Mouse (Mus musculus) lung, postnatal 0 days (tissue): Measurements from ENCODE around the gene Fancd2. TPM values are rescaled to one million over a fixed set of nuclear protein-coding genes. Genes with fewer than 3 reads are reported as not detected.
A peak's percentile ranks its signal among the peaks of the same experiment; 100 is the strongest.

ENCODE experiments used
- ATAC-seq: fragments of 200-750 bp; cut with Nextera tagmentation; 2 replicates; pipeline ENCODE4 v1.8.0; 2017; ENCODE audit warnings: moderate library complexity
- DNase-seq: peaks from one replicate; pipeline ENCODE4 v3.0.0-alpha.2; 2016; ENCODE audit warnings: low spot score
- H3K27ac ChIP-seq: fragments of 300-500 bp; sonication (generic); 2 replicates; pipeline ENCODE4 v1.5.1; 2014; ENCODE audit warnings: antibody characterized with exemption, mild to moderate bottlenecking, low read length, mixed read lengths
- H3K27me3 ChIP-seq: fragments of 300-500 bp; sonication (generic); replicated peaks from 2 replicates; pipeline ENCODE4 v1.6.1; 2014; ENCODE audit warnings: low read length, mixed read lengths; ENCODE audit not compliant: insufficient read depth
- H3K36me3 ChIP-seq: fragments of 300-500 bp; sonication (generic); 2 replicates; pipeline ENCODE4 v1.6.1; 2014; ENCODE audit warnings: low read length, mixed read lengths; ENCODE audit not compliant: insufficient read depth
- H3K4me1 ChIP-seq: fragments of 300-500 bp; sonication (generic); 2 replicates; pipeline ENCODE4 v1.6.1; 2014; ENCODE audit warnings: antibody characterized with exemption, low read depth, low read length, mixed read lengths; ENCODE audit not compliant: insufficient read depth
- H3K4me2 ChIP-seq: fragments of 300-500 bp; sonication (generic); replicated peaks from 2 replicates; pipeline ENCODE4 v1.6.1; 2014; ENCODE audit warnings: low read depth, mild to moderate bottlenecking, low read length, moderate library complexity, mixed read lengths
- H3K4me3 ChIP-seq: fragments of 300-500 bp; sonication (generic); 2 replicates; pipeline ENCODE4 v1.5.1; 2014; ENCODE audit warnings: low read depth, low read length
- H3K9ac ChIP-seq: fragments of 300-500 bp; sonication (generic); replicated peaks from 2 replicates; pipeline ENCODE4 v1.6.1; 2014; ENCODE audit warnings: low read depth, mild to moderate bottlenecking
- H3K9me3 ChIP-seq: fragments of 300-500 bp; sonication (generic); 2 replicates; pipeline ENCODE4 v1.6.1; 2016; ENCODE audit warnings: low read length, mixed read lengths
- CTCF ChIP-seq: IDR thresholded peaks from 2 replicates; pipeline ENCODE4 v1.5.1; 2016; ENCODE audit warnings: antibody characterized with exemption, mild to moderate bottlenecking
- EP300 ChIP-seq: IDR thresholded peaks from 2 replicates; pipeline ENCODE4 v1.6.1; 2016; ENCODE audit warnings: antibody characterized with exemption, mild to moderate bottlenecking, control low read depth
- WGBS: fragments of 180-500 bp; shearing (Covaris S2); extraction: QIAGEN DNeasy Blood & Tissue Kit; methylation state at CpG from one replicate; pipeline ENCODE4 v1.1.7; 2014; 5-methylcytosine and 5-hydroxymethylcytosine counted together
- polyA plus RNA-seq: library from polyadenylated mRNA; unstranded; fragments of >200 nt; fragmentation: Nextera tagmentation; extraction: Ambion mirVana; gene quantifications from 2 replicates; pipeline ENCODE4 v1.2.1, GENCODE M21; 2015

Fancd2 gene
- polyA plus RNA-seq, 1 experiment from 2014 or later, result 0.53 TPM

- WGBS, result 84% methylated on average over 8 of the region's 8 CpGs
These were observed 13.9 kb upstream of the Fancd2 start for GRCm38 (mm10) chr6:113517434-113518080.

DNA sequence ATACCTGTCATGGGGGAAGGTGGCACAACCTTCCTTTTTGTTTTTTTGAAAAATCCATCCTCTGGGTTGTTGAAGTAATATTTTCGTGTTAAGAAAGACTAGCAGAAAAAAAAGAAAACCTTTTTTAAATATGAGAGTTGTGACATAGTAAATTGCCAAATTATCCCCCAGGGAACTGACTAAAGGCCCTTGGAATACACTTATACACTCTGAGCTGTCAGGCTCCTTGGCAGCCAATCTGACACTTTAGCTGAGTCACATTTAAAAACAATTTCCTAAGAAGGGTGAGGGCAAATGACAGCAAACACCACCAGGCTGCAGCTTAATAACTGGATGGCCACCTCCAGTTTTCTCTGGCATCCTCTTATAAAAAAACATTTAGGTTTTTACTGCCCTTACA lies 9.2 kb upstream of the Fancd2 start:
- DNase-seq (no peak), ATAC-seq (no peak)
- TF ChIP-seq CTCF (no peak), EP300 (no peak)
- Histone ChIP-seq H3K9ac (no peak overlapping the region), H3K4me3 (no peak overlapping the region), H3K9me3 (no peaks in the 10 kb centered on the region), H3K27me3 (no peaks in the 10 kb centered on the region), H3K4me2 (no peak overlapping the region), H3K36me3 (peaks cover 46% of the 10 kb centered on the region), H3K4me1 (no peaks in the 10 kb centered on the region), H3K27ac (no peak overlapping the region)
- WGBS, result 76% methylated on average over 1 of the region's 1 CpGs

More at GRCm38 (mm10) chr6:113517434-113518080, 13.9 kb upstream of the Fancd2 start:
- no peaks in the 10 kb centered on the region for H3K9me3 ChIP-seq
- no peak overlapping the region for H3K27ac ChIP-seq
- H3K9ac ChIP-seq, result no peak overlapping the region
- ATAC-seq (no peak), DNase-seq (no peak)
- H3K4me1 ChIP-seq, result no peaks in the 10 kb centered on the region
- no peak overlapping the region for H3K4me3 ChIP-seq
- H3K27me3 ChIP-seq, result no peaks in the 10 kb centered on the region
- peaks cover 71% of the 10 kb centered on the region for H3K36me3 ChIP-seq
- TF ChIP-seq CTCF, result no peak
- no peak for TF ChIP-seq EP300
- H3K4me2 ChIP-seq, result no peak overlapping the region

DNA sequence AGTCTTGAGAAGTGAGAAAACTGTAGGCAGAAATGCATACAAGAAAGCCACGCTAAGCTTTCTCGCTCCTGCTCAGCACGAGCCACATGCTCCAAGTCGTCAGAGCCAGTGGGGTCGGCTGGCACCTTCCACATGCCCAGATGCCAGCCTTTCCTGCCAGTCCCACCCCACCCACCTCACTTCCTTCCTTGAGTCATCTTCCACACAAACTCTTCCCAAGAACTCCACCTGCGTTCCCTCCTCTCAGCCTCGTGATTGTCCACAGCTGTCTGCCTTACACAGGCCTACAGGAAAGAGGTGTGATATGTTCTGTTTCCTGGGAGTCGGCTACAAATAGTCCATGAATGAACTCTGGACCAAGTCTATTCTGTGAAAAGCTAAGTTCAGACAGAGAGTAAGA lies 8.1 kb upstream of the Fancd2 start:
- Histone ChIP-seq H3K9ac (no peak overlapping the region), H3K27me3 (no peaks in the 10 kb centered on the region), H3K27ac (no peak overlapping the region), H3K4me2 (no peak overlapping the region), H3K36me3 (peaks cover 35% of the 10 kb centered on the region), H3K4me1 (no peaks in the 10 kb centered on the region), H3K4me3 (no peak overlapping the region), H3K9me3 (no peaks in the 10 kb centered on the region)
- TF ChIP-seq CTCF (no peak), EP300 (no peak)
- WGBS, result 67% methylated on average over 8 of the region's 8 CpGs
- DNase-seq (no peak), ATAC-seq (no peak)

GRCm38 (mm10) chr6:113531840-113532404 lies 440 bp downstream of the Fancd2 start:
- Histone ChIP-seq H3K9me3 (no peaks in the 10 kb centered on the region), H3K36me3 (no peaks in the 10 kb centered on the region), H3K4me2 (peak overlapping the region; percentile 70), H3K9ac (no peak overlapping the region), H3K27ac (no peak overlapping the region), H3K4me1 (no peaks in the 10 kb centered on the region; the same call in 1 of the 2 replicates), H3K4me3 (peak overlapping the region; percentile 88), H3K27me3 (no peaks in the 10 kb centered on the region)
- DNase-seq (no peak), ATAC-seq (no peak)
- TF ChIP-seq EP300, result no peak
- 7% methylated on average over 7 of the region's 7 CpGs for WGBS

DNA sequence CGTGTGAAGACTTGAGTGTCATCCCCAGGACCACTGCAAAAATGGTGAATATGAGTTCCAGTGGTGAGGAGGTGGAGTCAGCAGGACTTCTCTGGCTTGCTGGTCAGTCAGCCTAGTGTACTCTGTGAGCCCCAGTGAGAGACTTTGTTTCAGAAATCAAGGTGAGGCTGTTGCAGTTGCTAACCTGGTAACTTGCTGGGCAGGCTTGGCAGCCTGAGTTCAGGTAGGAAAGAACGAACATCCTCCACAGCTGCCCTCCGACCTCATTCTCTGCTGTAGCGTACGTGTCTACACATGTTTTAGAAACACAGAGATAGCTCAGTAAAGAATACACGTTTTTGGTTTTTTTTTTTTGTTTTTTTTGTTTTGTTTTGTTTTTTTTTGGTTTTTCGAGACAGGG lies 3.4 kb downstream of the Fancd2 start:
- Histone ChIP-seq H3K27me3 (no peaks in the 10 kb centered on the region), H3K27ac (no peak overlapping the region), H3K4me3 (no peak overlapping the region), H3K4me2 (no peak overlapping the region), H3K9me3 (no peaks in the 10 kb centered on the region), H3K9ac (no peak overlapping the region), H3K4me1 (no peaks in the 10 kb centered on the region; the same call in 1 of the 2 replicates), H3K36me3 (no peaks in the 10 kb centered on the region)
- WGBS, result 85% methylated on average over 7 of the region's 7 CpGs
- TF ChIP-seq EP300 (no peak), CTCF (no peak)
- ATAC-seq (no peak), DNase-seq (no peak)

GRCm38 (mm10) chr6:113541610-113542009 lies 10.1 kb downstream of the Fancd2 start:
- H3K27ac ChIP-seq, result no peak overlapping the region
- TF ChIP-seq EP300, result no peak
- no peak for TF ChIP-seq CTCF
- no peak overlapping the region for H3K9ac ChIP-seq
- no peaks in the 10 kb centered on the region for H3K4me1 ChIP-seq
- 86% methylated on average over 6 of the region's 6 CpGs for WGBS
- no peak for DNase-seq
- H3K27me3 ChIP-seq, result no peaks in the 10 kb centered on the region
- no peak for ATAC-seq
- no peaks in the 10 kb centered on the region for H3K9me3 ChIP-seq
- H3K4me3 ChIP-seq, result no peak overlapping the region
- H3K36me3 ChIP-seq, result no peaks in the 10 kb centered on the region
- H3K4me2 ChIP-seq, result no peak overlapping the region
